Mouse (Mus musculus) ovary, adult 18-20 months (tissue): ENCODE measurements around the gene Tdo2.

Source experiments
- DNase-seq: peaks from one replicate; pipeline ENCODE4 v3.0.0; 2022; ENCODE audit warnings: low spot score, mixed read lengths

Tdo2 gene

GRCm38 (mm10) chr3:81943097-81943496, 32.9 kb downstream of the Tdo2 start:
- DNase-seq, result no peak

- DNase-seq, result no peak
These were observed 33.7 kb downstream of the Tdo2 start for GRCm38 (mm10) chr3:81942341-81942740.

GRCm38 (mm10) chr3:81938924-81939323, 37.1 kb downstream of the Tdo2 start:
- DNase-seq, result peak; percentile 37

GRCm38 (mm10) chr3:81933348-81933747, 42.7 kb downstream of the Tdo2 start:
- DNase-seq, result no peak

- peak; percentile 73 for DNase-seq
These were observed 43.6 kb downstream of the Tdo2 start, which contains the start of gene Ctso for GRCm38 (mm10) chr3:81932141-81933101. Gene Ctso, plus strand, starts transcription at chr3:81932601.

- DNase-seq, result no peak
These were observed 44.3 kb downstream of the Tdo2 start for GRCm38 (mm10) chr3:81931695-81932094.

- no peak for DNase-seq
These were observed 46.9 kb downstream of the Tdo2 start for GRCm38 (mm10) chr3:81929073-81929472.

GRCm38 (mm10) chr3:81926764-81927325, 49.2 kb downstream of the Tdo2 start:
- no peak for DNase-seq

GRCm38 (mm10) chr3:81925856-81926255, 50.1 kb downstream of the Tdo2 start:
- DNase-seq, result no peak

- no peak for DNase-seq
These were observed 51.1 kb downstream of the Tdo2 start for GRCm38 (mm10) chr3:81924931-81925330.

- DNase-seq, result no peak
These were observed 53.1 kb downstream of the Tdo2 start for GRCm38 (mm10) chr3:81922910-81923309.

- no peak for DNase-seq
These were observed 56.3 kb downstream of the Tdo2 start for GRCm38 (mm10) chr3:81919681-81920080.

GRCm38 (mm10) chr3:81918215-81918614, 57.8 kb downstream of the Tdo2 start:
- DNase-seq, result no peak

GRCm38 (mm10) chr3:81917354-81917935, 58.6 kb downstream of the Tdo2 start:
- DNase-seq, result no peak

- DNase-seq, result no peak
These were observed 59.8 kb downstream of the Tdo2 start for GRCm38 (mm10) chr3:81916030-81916686.

- no peak for DNase-seq
These were observed 65.5 kb downstream of the Tdo2 start for GRCm38 (mm10) chr3:81910286-81911036.
